Mouse (Mus musculus): Measurements from ENCODE around the gene Arl6ip6.

The Arl6ip6 gene

GRCm38 (mm10) chr2:53191523-53192220 lies at the start of gene Arl6ip6:
Arl6ip6 (plus strand) TSS chr2:53191726.
- DNase-seq (ENCODE audit: low spot score in 2 of 2): peak; percentile 95 to 98

- DNase-seq (ENCODE audit: low spot score in 2 of 2): no peak
Measured at GRCm38 (mm10) chr2:53146852-53147251, 44.7 kb upstream of the Arl6ip6 start.

- DNase-seq (ENCODE audit: low spot score in 2 of 2): no peak
Measured at GRCm38 (mm10) chr2:53173966-53174365, 17.6 kb upstream of the Arl6ip6 start.

- no peak for DNase-seq (ENCODE audit: low spot score in 2 of 2)
Measured at GRCm38 (mm10) chr2:53178966-53179365, 12.6 kb upstream of the Arl6ip6 start.

- DNase-seq (ENCODE audit: low spot score in 2 of 2): no peak
Measured at GRCm38 (mm10) chr2:53179876-53180275, 11.7 kb upstream of the Arl6ip6 start.

GRCm38 (mm10) chr2:53189811-53190210 lies 1.7 kb upstream of the Arl6ip6 start:
- no peak for DNase-seq (ENCODE audit: low spot score in 2 of 2)

GRCm38 (mm10) chr2:53190684-53191511 lies 628 bp upstream of the Arl6ip6 start, which contains the start of gene Prpf40a:
Prpf40a (minus strand) TSS chr2:53191284.
- peak; percentile 99 to 100 for DNase-seq (ENCODE audit: low spot score in 2 of 2)

- DNase-seq (ENCODE audit: low spot score in 2 of 2): no peak
Measured at GRCm38 (mm10) chr2:53192386-53192785, 860 bp downstream of the Arl6ip6 start.

GRCm38 (mm10) chr2:53196431-53196830 lies 4.9 kb downstream of the Arl6ip6 start:
- DNase-seq (ENCODE audit: low spot score in 2 of 2): no peak

GRCm38 (mm10) chr2:53199203-53199602 lies 7.7 kb downstream of the Arl6ip6 start:
- DNase-seq (ENCODE audit: low spot score in 2 of 2): no peak

- DNase-seq (ENCODE audit: low spot score in 2 of 2): no peak
Measured at GRCm38 (mm10) chr2:53200164-53200885, 8.8 kb downstream of the Arl6ip6 start.

GRCm38 (mm10) chr2:53204373-53205274 lies 13.1 kb downstream of the Arl6ip6 start:
- no peak for DNase-seq (ENCODE audit: low spot score in 2 of 2)

- DNase-seq (ENCODE audit: low spot score in 2 of 2): no peak
Measured at GRCm38 (mm10) chr2:53206749-53207148, 15.2 kb downstream of the Arl6ip6 start.

GRCm38 (mm10) chr2:53213493-53213892 lies 22.0 kb downstream of the Arl6ip6 start:
- no peak for DNase-seq (ENCODE audit: low spot score in 2 of 2)

- DNase-seq (ENCODE audit: low spot score in 2 of 2): no peak
Measured at GRCm38 (mm10) chr2:53222242-53222641, 30.7 kb downstream of the Arl6ip6 start.

GRCm38 (mm10) chr2:53256982-53257381 lies 65.5 kb downstream of the Arl6ip6 start:
- no peak for DNase-seq (ENCODE audit: low spot score in 2 of 2)

Measured in frontal cortex, postnatal 10 days (tissue).